Mouse (Mus musculus): ENCODE results near the gene Ovca2.

Gene Ovca2

DNA sequence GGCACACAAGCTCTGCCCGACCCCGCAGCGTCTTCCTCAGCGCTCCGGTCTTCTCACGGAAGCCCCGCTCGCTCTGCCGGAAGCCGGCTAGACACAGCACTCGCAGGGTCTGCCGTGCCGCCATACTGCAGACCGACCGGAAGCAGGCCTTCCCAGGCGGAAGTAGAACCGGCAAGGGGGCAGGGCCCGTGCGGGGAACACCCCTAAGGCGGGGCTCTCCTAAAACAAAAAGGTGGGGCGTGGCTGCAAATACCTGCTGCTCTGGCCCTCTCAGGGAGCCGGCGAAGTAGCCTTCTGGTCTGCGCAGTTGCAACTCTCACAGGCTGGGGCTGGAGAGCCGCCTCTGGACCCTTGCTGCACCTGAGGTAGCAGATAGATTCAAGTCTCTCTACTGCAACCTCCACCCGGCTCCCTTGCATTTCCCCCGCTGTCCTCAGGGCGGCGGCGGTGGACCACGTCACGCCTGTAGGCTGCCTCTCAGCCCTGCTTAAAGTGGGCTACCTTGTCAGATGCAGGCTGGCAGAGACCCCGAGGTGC lies at the start of gene Ovca2:
Ovca2 (minus strand) TSS at position 164 of the 537 bp plus-strand sequence.
- peak; percentile 93 for DNase-seq

DNA sequence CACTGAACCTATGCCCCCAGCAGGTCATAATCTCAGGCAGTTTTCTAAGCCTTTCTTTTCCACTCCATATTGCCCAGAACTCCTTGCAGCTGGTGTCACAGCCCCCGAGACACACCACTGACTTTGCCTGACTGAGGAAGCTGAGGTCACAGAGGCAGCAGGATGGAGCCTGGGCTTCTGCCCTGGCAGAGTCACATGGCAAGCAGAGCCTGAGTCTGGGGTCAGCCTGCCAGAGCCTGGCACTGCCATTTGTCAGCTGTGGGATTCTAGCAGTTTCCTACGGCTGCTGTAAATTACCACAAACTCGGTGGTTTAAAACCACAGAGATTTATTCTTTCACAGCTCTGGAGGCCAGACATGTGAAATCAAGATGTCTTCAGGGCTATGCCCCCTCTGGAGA lies 49.0 kb upstream of the Ovca2 start:
- no peak for DNase-seq

DNA sequence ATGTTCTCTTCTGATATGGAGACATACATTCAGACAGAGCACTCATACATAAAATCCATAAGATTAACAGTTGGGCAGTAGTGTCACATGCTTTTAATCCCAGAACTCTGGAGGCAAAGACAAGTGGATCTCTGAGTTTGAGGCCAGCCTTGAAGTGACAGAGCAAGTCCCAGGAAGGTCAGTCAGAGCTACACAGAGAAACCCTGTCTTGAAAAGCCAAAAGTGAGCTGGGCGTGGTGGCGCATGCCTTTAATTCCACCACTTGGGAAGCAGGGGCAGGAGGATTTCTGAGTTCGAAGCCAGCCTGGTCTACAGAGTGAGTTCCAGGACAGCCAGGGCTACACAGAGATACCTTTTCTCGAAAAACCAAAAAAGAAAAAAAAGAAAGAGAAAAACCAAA lies 46.2 kb upstream of the Ovca2 start:
- DNase-seq = no peak

DNA sequence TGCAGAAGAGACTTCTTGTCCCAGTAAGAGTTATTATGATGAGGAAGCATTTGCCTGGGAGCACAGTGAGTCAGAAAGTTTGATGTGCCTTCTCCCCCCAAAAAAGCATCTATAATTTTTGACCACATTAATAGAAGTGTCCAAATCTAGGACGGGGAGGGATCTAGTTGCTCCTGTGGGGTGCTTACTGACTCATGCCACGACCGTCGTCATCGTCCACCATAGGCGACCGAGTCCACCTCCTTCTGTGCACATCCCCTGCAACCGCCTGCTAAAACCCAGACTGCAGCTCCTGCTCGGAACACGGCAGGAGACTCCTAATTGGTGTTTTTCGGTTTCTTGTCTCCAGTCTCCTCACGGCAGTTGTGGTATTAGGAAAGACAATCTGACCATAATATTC lies 45.4 kb upstream of the Ovca2 start:
- DNase-seq = no peak

DNA sequence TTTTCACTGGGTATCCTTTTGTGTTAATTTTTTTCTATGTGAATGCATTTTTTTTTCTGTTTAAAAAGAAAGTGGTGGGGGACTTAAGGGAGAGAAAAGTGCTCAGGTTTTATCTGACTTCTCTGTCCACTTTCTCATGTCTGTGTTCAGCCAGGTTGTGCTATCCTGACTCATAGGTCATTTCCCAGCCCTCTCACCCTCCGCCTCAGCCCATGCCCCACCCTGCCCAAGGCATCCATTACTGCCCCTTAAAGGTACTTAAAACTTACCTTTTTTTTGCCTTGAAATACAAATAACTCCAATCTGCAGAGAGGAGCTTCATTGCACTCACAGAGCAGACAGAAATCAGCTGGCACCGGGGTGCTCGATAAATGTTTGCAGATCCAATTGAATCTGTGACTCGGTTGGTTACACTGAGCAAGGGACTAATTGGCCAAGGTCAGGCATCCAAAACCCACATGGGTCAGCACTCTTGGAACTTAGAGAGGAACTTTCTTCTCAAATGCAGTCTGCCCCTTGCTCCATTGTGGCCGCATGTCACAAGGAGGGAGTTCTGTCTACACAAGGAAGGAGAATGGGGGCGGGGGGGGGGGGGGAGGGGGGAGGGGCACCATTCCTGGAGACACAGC lies 42.0 kb upstream of the Ovca2 start:
- no peak for DNase-seq

DNA sequence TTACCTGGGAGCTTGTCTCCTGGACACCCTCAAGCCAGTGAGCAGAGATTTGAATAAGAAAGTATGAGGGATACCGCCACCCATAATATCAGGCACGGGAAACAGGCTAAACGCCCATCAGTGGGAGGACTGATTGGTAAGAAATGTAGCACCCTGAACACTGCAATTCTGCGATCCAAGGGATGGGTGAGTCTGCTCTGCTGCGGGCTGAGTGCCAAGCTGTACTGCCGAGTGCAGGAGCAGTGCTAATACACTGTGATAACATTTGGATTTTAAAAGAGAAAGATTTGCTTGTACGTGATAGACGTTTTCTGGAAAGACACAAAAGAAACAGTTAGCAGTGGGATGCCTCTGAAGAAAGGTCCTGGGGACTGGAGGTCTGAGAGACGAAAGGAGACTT lies 41.5 kb upstream of the Ovca2 start:
- peak; percentile 80 for DNase-seq

DNA sequence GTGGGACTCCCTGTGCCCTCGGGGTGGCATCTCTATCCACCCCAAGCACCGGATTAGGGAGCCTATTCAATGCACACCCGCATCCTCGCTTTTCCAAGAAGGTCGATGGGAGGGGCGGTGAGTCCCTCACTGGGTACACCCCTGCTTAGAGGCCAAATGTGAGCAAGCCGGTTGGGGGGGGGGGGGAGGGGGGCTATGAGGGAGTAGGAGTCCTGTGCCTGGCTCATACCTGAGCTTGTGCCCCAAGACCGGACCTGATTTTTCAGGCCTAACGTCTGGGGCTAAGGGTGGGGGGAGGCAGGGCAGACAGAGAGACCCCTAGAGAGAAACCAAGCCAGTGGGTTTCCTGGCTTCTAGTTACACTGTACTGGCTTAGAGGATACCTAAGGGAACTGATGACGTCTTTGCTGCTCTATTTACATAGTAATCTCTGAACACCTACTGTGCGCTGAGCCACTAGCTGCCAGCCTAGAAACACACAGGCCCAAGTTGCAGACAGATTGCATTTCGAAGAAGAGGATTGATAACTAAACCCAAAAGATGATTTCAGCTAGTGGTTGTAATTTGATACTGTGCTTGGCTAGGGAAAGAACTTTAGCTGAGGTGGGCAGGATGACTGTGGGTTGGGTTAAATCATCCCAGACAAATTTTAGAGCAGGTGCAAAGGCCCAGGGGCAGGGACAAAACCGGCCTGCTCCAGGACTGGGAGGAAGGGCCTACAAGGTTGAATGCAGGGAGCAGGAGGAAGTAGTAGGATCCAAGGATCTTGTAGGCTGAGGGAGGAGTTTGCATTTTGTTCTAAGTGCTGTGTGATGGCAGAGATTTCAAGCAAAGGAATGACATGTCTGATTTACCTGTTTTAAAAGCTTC lies 35.7 kb upstream of the Ovca2 start:
- DNase-seq = no peak

DNA sequence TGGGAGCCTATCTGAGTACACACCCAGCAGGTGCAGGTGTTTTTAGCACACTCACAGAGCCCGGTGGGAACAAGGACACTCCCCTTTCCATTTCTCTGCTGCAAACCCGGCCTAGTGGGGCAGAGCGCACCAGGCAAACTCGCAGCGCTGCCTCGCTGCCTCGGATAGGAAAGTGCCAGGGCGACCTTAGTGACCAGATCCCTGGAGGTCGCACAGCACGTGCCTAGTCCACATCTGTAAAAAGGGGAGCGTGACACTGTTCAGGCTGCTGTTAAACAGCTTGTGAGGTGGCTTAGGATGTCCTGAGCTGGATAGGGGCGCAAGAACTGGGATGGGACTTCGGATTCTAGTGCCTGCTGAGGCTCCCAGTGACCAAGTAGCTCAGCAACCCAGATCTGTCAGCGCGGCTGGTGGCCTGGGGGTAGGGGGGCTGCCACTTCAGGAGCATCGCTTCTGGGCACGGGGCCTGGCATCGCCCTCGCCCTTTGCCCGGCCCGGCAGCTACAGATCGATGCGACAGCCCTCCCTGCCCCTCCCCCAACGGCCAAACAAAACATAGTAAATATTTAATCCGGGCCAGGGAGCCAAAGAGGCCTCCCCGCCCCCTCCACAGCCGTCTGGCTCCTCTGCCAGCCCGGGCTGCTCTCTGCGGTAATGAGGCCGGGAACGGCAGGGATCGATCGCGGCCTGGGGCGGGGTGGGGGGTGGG lies 34.9 kb upstream of the Ovca2 start:
- DNase-seq = no peak

DNA sequence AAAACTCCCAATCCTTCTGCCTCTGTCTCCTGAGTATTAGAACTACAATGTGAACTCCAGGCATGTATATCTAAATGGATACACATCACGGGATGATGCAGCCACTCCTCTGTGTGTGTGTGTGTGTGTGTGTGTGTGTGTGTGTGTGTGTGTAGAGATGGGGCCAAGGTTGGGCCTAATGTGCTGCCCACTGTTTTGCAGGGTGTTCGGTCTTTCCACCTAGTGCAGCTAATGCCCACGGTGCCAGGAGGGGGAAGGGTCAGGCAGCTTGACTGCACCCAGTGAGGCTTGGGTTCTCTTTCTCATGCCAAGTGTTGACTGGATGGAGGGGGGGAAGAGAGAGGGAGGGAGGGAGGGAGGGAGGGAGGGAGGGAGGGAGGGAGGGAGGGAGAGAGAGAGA lies 34.2 kb upstream of the Ovca2 start:
- DNase-seq = no peak

DNA sequence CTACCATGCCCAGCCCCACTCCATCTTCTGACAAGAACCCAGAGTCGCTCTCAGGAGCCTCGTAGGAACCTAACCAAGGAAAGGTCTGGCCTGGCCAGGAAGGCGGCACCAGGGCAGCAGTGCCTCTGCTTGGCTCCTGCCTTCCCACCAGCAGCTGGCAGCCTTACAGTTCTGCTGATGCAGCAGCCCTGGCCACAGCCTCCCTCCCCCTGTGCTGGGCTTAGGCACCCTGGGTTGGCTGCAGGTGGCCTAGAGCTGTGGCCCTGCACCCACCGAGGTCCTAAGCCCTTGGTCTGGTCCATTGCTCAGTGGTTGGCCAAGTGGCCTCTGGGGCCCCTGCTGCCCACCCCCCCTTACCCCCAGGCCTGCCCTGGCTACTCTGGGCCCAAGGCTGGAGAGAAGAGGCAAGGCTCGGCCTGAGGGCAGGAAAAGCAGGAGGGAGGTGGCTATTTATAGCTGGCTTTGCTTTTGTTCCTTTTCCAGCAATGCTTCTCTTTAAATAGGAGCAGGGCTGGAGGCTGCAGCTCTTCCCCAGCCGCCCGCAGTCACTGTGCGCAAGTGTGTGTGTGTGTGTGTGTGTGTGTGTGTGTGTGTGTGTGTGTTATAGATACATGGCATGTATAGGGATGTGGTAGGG lies 33.5 kb upstream of the Ovca2 start:
- peak; percentile 59 for DNase-seq

DNA sequence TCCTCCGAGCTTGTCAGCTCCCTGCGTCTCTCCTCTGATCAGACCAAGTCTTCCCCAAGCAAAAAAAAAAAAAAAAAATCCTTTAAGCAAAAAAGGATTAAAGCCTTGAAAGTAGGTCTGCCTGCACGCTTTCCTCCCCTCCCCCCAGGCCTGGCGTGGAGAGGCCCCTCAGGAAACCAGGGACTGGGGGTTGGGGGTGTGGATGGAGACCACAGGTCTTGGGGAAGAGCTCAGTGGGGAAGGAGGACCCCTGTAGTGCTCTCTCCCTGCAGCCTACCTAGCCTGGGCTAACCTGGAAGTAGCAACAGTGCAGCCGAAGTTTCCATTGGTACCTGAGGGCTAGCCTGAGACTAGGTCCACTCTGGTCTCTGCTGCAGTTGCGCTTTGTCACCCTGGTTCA lies 32.1 kb upstream of the Ovca2 start:
- no peak for DNase-seq

DNA sequence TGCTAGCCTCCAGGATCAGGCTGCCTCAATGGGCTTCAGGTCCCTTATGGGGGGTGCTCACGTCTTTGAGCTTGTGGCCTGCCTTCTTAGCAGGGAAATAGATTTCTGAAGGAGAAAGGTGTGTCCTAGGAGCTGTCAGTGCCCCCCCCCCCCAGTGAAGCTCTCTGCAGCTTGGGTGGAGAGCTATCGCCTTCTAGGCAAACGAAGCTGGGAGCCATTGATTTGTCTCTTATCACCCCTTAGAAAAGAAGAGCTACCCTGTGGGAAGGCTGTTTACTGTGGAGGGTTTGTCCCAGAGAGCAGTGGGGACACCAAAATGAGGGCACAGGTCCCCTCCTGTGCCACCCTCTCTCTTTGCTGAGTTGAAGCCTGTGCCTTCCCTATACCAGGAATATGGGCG lies 31.5 kb upstream of the Ovca2 start:
- no peak for DNase-seq

DNA sequence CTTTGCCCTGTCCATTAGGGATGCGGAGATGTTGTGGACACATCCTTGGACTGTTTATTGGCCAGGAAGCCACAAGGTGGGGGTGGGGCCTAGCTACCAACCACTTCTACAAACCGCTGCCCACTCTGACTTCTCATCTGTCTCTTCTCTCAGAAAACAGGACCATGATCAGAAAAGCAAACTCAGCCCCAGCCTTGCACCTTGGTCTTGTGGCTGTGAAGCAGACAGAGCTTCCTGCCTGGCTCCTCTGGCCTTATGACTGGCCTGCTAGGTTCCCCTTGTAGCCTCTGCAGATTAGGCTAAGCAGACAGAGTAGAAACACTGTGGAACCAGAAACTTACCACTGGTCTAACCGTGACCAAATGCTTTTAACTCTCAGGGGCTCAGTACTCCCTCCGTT lies 30.7 kb upstream of the Ovca2 start:
- peak; percentile 70 for DNase-seq

DNA sequence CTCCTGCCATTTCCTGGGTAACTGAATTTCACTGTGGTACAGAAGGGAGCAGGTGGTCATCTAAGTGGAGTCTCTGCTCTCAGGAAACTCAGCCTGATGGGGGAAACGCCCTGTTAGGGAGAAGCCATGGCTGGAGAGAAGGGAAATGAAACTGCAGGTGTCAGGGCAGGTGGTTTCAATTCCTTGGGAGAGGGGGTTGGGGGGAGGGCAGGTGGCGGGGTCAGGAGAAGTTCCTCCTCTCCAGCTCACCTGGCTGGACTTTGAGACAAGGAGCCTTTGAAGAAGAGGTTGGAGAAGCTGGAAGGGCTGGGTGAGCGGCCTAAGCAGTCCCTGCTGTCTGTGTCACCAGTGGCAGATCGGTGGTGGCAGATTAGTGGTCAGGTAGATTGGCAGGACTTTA lies 27.7 kb upstream of the Ovca2 start:
- no peak for DNase-seq

DNA sequence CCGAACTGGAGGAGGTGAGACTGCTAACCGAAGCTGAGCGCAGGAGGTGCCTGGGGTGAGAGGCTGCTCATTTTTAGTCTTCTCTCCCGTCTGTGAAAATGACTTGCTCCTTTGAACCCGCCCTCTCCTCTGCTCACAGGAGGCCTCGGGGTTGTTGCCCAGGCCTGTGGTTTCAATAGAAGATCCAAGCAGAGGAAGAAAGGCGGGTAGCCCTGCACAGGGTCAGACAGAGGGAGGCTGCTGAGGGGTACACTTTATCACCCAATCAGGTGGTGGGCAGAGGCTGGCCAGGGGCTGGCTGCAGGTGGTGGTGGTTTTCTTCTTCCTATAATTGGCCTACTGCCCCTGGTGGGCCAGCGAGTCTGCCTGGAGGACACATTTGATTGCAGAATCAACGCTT lies 25.8 kb upstream of the Ovca2 start:
- no peak for DNase-seq

DNA sequence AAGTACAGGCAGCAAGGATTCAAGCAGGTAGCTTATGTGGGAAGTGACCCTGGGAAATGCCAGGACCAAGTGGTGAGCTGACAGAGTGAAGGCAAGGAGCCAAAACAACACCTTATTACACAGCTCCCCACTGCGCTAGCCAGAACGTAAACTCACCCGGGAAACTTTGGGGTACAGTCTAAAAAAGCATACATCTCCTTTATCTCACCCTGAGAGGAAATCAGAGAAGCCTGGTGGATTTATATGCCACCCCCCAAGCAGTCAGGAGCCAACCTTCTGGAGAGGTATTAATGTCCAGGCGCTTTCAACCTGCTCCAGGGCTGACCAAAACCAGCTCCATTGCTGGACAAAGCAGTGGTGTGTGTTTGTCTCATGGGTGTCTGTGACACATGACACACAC lies 25.3 kb upstream of the Ovca2 start:
- no peak for DNase-seq

DNA sequence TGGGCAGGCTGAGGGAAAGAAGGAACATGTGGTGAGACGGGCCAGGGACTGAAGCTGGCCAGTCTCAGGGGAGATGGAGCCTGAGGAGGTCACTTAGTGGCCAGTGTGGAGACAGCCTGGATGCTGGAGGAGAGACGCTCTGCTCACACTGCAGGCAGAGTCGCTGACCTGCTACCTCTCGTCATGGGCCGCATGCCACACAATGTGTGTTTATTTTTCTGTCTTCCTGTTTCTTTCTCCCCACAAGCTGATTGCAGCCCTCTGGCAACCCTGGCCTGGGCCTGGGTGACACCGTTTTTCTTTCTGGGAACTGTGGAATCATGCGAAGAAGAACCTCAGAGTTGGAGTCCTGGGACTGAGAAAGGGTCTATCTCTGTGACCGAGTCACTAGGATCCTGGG lies 23.1 kb upstream of the Ovca2 start:
- DNase-seq = no peak

DNA sequence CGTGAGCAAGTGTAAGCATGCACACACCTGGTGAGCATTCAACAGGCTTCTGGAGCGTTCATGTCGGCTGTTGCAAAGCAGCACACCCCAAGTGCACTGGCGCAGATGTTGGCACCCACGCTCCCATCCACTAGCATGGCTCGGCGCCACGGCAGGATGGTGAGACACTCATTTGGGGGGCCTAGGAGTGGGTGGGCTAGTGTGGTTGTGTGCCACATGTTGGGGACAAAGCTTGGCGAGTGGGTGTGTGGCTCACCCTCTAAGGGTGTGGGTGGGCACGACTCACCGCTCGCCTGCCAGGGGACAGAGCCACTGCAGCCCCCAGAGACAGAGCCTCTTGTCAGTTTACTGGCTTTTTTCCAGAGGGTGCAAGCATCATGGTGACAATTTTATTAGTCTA lies 22.3 kb upstream of the Ovca2 start:
- peak; percentile 83 for DNase-seq

DNA sequence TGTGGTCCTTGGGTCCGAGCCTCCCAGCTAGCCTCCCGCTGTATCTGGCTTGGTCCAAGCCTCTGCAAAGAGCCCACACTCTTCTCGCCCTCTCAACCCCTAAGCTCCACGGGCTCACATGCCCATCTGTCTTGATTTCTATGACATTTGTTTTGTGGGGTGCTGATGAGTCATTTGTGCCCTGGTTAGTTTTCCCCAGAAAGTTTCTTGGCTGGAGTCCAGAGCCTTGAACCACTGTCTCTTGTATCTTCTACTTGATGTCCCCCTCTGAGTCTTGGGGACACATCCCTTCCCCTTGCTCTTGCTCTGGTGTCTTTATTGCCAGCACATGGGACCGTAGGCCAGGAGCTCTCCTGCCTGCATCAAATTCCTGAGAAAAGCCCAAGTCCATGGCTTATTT lies 21.3 kb upstream of the Ovca2 start:
- DNase-seq = no peak

DNA sequence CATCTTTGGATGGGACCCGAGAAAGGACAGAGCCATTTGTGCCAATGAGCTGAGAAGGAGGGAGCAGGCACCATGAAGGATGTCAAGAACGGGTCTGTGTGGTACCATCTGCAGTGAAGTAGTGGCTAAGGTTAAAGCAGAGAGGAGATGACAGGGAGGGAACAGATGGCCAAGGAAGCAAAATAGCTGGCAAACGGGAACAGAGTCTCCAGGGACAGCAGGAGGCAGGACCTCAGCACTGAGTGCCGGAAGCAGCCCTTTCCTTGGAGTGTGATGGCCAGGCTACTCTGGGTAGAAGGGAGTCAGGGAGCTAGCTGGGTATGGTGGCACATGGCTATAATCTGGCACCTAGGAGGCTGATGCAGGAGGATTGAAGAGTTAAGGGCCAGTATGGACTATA lies 20.2 kb upstream of the Ovca2 start:
- DNase-seq = no peak

DNA sequence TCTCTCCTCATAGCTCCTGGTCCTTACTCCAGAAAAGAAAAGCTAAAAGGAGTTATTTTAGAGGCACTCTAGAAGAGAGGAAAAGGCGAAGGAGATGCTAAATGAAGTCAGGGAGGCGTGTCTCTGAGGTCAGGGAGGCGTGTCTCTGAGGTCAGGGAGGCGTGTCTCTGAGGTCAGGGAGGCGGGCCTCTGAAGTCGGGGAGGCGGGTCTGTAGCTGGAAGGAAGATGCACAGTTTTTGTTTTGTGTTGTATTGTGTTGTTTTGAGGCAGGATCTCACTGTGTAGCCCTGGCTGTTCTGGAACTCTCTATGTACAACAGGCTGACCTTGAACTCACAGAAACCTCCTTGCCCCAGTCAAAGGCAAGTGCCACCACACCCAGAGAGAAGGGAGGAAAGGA lies 19.3 kb upstream of the Ovca2 start:
- DNase-seq = no peak

DNA sequence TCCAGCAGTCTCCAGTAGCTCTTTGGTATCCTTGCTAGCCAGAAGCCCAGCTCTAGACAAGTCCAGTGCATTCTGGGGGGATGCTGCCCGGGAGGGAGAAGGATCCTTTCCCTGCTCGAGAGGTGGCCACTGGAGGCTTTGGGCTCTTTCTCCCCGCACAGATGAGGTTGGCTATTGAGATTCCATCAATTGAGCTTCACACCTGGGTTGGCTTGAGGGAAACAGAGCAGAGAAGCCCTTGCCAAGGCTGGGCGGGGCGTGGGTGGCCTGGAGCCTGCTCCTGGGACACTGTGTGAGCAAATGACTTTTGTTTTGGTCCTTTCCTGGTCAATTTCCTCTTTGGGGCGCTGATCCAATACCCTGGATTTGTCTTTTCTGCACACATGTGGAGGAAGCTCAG lies 17.5 kb upstream of the Ovca2 start:
- no peak for DNase-seq

DNA sequence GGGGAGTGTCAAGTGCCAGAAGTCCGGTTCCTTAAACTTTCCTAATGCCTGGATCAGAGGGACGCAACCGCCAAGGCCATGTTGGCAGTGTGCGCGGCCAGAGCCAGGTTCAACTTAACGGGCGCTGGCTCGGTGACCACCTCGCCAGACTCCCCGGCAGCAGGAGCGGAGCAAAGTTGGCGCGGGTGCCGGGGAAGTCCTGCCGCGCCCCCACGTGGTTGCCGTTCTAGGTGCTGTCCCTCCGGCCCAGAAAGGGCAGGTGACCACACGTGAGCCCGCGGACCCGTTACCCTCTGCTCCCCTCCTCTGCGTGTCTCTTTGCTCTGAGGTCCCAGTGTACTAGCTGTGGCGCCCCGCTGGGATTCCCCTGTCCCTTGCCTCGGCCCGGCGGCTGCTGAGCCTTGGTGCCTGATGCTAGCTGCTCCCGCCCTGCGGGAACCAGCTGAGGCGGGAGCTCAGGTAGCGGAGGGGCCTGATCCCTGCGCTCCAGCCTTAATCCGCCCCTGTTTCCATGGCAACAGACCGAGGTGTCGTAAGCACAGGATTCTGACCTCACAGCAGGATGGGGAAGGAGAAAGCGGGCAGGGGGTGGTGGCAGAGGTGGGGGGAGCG lies 16.3 kb upstream of the Ovca2 start:
- DNase-seq = peak; percentile 69

All from layer of hippocampus, adult 9-11 months (tissue).